In genomic region chr12:112841338-112841892, GRCm38 (mm10) we compare ENCODE assay signal across 9 mouse cellular contexts. TPM values are rescaled to one million over a fixed set of nuclear protein-coding genes. Genes with fewer than 3 reads are reported as not detected.
"Had no signal": no experiment of that assay in that cellular context is flagged by ENCODE, and none has a peak within 500 bp of the region (broad histone marks: within the 10 kb centered on the region; RNA-seq: fewer than 3 reads in every experiment).

No protein-coding gene starts in this region.

RNA-seq across cellular contexts. Expression of gene Gpr132, which starts 26.6 kb away (rescaled TPM):
- total RNA-seq: layer of hippocampus, postnatal 14 days; left cerebral cortex, postnatal 14 days; left cerebral cortex, postnatal 4 days had no signal
- polyA plus RNA-seq: limb, embryonic 12.5 days; midbrain, embryonic 11.5 days; neural tube, embryonic 13.5 days had no signal

RNA-seq across cellular contexts. Expression of gene Ahnak2, which starts 39.0 kb away (rescaled TPM):
- total RNA-seq: megakaryocyte progenitor cell, adult 5-6 weeks; megakaryocyte-erythroid progenitor cell, adult 5-6 weeks; neutrophil, adult 5-6 weeks had no signal
